Mouse (Mus musculus): ENCODE measurements around the gene Adam22. TPM values are rescaled to one million over a fixed set of nuclear protein-coding genes. Genes with fewer than 3 reads are reported as not detected.

Adam22 gene
- 100 to 1,000 TPM; 136 to 139 TPM for total RNA-seq (2021)
- long read RNA-seq, full-length matches to known transcripts = 2 of 17 reads
- long read RNA-seq, partial matches to known transcripts = 6 of 17 reads
- long read RNA-seq, other reads (novel, unspliced or antisense) = 9 of 17 reads

GRCm38 (mm10) chr5:8367614-8368327 is at the start of gene Adam22:
Gene Adam22, minus strand, starts transcription at chr5:8368160.
- DNase-seq (ENCODE audit: low spot score in 2 of 2) = peak; percentile 92 to 96

GRCm38 (mm10) chr5:8417443-8417842 is 49.5 kb upstream of the Adam22 start:
- no peak for DNase-seq (ENCODE audit: low spot score in 2 of 2)

DNA sequence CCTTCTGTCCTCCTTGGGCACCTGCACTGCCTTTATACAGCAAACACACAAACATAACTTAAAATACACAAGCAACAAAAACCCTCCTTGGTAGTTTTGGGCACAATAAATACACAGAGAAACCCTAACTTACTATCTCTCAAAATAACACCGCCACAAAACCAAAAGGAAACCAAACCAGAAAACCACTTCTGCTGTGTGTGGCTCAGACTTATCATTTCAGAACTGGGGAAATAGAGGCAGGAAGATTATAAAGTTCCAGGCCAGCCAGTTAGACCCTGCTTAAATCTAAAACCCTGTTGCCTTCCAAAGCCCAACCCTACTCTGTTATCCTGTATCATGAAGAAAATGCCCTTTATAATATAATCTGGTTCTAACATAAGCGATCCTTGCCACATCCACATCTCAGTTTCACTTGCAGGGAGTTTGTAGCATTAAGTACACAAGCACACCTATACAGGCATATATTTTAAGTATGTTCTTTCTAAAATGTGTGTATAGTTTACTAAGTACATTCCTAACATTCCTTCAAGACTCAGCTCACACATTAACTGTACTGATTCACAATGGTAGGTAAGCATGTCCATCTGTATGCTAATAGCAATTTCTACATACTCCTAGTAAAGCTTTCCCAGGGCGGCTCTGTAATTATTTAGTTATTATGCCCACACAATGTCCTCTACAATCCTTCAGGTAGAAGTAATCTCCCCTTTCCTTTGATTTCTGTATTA is 48.9 kb upstream of the Adam22 start:
- no peak for DNase-seq (ENCODE audit: low spot score in 2 of 2)

GRCm38 (mm10) chr5:8408746-8409145 is 40.8 kb upstream of the Adam22 start:
- no peak for DNase-seq (ENCODE audit: low spot score in 2 of 2)

DNA sequence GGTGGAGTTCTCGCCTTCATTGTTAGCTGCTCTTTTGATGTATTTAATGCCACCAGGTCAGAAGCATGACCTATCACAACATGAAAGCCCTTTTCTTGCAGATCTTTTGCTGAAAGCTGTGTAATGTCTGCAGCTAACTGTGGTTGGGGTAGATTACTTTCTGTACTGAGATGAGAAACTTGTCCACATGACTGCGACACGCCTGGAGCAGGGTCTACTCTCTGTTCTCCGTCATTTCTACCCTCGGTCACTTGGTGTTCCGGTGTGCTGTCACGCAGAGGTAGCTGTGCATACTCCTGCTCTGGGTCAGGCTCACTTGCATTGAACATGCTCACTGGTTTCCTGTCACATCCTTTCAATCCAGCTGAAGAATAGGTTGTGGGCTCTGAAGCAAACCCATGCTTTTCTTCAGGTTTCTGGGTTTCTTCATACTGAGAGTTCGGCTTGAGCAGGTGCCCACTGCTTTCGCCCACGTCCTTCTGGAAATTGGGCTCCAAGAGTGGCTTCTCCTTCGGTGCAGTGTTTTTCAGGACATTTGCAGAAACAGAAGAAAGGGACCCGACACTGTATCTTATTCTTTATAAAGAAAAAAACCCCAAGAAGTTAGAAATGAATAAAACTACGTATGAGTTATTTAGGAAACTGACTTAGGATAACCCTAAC is 29.8 kb upstream of the Adam22 start:
- DNase-seq (ENCODE audit: low spot score in 2 of 2) = no peak

DNA sequence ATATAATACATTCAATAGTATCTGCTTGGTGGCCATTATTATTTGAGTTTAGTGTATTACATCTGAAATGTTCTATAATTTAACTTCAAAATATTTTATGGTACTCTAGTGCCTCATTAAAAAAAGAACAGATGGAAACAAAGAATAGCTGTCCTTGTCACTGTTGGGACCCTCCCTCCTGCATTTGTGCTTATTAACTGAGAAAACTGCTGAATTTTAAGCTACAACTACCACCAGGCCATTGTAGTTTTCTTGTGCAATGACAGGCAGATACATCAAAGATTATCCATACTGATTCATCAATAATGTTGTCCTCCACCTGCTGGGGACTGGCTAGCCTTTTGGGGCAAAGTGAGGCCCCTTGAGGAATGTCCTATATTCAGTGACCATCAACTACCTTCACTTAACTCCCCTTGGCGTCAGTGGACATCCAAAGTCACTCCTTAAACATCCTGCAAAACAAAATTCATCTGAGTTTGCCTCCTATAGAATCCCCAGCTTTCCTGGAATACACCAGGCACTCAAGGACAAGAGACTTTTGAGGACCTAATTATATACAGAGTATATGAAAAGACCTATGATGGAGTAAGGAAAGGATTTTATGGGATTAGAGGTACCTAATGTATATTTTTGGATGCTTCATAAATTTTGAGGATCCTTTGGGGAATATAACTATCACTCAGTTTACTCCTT is 26.1 kb upstream of the Adam22 start:
- no peak for DNase-seq (ENCODE audit: low spot score in 2 of 2)

DNA sequence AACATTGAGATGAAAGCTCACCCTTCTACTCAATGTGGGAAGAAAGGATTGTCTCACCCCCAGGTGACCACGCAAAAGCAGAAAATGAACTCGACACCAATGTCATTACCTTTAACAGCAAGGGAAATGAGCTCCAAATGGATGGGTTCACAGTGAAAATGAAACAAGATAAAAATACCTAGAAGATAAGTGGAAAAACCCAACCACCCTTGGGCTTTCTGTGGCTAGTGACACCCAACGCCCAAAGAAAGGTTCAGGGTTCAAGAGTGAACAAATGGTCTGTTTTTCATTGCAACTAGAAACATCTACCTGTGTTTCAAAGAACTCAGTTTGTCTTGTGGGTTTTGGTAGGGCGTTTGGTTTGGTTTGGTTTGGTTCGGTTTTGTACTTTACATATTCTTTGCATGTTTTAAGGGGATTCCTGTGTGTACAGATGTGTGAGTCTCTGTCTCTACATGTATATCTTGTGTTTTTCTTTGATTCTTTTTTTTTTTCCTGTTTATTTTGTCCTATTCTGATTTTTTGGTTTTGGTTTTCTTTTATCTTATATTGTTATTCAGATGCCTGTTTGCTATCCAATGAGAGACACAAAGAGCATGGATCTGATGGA is 6.4 kb upstream of the Adam22 start:
- no peak for DNase-seq (ENCODE audit: low spot score in 2 of 2)

- no peak for DNase-seq (ENCODE audit: low spot score in 2 of 2)
These were observed 5.5 kb upstream of the Adam22 start for GRCm38 (mm10) chr5:8373415-8373814.

GRCm38 (mm10) chr5:8368781-8369180 is 821 bp upstream of the Adam22 start:
- no peak for DNase-seq (ENCODE audit: low spot score in 2 of 2)

DNA sequence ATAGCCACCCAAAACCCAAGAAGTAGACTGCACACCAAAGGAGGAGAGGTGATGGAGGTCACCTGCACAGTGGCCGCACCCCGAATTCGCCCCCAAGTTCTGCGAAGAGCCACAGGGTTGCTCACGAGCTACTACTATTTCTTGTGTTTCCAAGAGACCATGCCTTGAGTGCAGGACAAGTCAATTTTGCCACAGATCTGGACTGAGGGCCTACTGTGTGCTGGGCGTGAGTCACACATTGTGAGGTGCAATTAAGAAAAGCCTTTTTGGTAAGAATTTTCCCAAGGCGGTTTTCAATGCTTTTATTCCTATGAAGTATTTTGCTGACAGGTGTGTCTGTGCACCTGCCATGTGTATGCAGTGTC is 350 bp upstream of the Adam22 start:
- no peak for DNase-seq (ENCODE audit: low spot score in 2 of 2)

GRCm38 (mm10) chr5:8366771-8367613 is 968 bp downstream of the Adam22 start:
- peak; percentile 53 for DNase-seq (ENCODE audit: low spot score in 2 of 2)

DNA sequence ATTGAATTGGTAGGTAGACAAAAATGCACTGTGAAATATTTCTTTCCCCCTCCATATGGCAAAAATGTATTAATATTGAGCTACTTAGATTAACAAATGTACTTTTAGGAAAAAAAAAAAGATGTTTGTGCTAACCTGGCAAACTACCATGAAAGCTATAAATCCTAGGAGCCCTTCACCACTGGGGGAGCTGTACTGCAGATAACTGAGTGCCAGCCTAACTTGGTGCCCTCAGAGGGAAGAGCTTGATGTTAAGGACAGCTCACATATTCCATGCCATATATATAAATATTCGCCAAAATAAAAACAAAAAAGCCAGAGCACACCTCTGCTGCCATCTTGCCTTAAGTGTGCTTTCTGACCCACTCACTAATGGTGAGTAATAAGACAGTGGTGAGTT is 5.6 kb downstream of the Adam22 start:
- no peak for DNase-seq (ENCODE audit: low spot score in 2 of 2)

- DNase-seq (ENCODE audit: low spot score in 2 of 2) = no peak
These were observed 10.3 kb downstream of the Adam22 start for GRCm38 (mm10) chr5:8357677-8358076.

DNA sequence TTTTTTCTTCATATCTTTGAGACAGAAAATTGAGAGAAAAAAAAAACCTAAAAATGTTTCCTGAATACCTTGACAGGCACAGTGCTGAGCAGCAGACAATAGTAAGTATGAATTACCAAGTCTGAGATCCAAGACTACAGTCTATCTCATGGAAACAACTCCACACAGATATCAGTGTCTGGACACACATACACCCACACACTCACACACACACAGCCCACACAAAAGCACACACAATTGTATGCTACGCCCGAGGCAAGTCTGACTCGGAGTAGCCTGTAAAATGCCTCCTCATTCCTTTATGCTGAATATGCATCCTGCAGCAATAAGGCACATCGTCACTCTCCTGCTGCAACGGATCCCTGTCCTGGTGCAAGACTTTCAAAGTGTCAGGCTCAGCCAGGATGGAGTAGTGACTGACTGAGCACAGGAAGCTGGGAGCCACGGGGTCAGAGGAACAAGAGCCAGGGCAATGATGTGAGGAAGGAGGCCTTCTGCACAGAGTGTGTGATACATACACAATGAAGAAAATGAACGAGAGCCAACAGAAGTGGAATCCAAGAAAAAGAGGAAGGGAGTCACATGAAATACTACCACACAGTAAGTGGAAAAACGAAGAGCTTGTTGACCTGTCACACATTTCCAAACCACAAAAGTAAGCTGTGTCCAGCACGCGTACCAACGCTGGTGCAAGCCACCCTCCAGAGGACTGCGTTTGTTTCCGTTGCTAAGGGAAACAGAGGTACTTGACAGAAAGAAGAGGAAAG is 10.9 kb downstream of the Adam22 start:
- DNase-seq (ENCODE audit: low spot score in 2 of 2) = no peak

DNA sequence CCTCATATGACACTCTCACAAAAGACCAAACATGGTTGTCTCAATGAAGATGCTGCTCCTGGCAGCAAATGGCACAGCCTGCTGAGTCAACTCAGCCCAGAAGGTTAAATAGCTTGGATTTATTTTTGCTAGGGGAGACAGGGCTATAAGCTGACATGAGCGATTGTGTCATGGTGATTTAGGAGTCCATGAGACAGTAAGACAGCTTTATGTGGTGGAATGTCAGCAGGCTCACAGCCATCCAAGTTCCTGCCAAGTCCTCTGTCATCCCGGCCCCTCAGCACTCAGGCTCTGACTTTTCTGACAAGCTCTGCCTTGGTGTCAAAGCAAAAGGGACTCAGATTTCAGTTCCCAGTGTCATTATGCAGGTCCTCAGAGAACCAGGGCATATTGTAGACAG is 11.6 kb downstream of the Adam22 start:
- DNase-seq (ENCODE audit: low spot score in 2 of 2) = no peak

DNA sequence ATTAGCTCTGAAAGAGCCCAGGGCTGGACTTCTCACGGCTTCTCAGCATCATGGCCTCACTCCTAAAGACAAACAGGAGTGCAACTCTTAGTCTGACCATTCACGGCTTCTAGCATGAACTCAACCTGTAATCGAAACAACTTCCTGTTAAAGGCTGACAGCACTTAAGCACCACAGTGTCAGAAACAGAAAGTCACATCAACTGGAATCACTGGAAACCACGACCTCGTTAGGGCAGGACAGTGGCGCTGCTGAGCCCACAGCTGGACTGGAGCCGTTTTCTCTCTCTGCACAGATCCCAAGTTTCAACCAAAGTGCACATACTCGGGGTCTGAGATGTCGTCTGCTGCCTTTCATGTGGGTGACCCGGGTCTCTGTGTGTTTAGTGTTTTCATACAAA is 18.4 kb downstream of the Adam22 start:
- no peak for DNase-seq (ENCODE audit: low spot score in 2 of 2)

DNA sequence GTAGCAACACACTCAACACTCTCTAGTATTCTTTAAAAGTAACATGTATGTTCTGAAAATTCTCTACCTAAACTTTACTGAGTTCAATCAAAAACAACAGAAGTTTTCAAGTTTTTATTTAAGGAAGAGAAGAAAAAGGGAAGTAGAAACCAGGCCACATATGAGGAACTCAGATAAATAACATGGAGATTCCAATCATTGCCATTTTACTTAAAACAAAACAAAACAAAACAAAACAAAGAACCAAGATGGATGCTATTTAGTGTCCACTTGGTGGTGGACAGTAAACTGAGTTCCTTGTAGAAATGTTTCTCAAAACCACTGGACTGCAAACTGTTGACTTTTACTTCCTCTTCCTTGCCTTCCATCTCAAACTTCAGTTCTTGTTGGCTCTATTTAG is 21.6 kb downstream of the Adam22 start:
- DNase-seq (ENCODE audit: low spot score in 2 of 2) = no peak

DNA sequence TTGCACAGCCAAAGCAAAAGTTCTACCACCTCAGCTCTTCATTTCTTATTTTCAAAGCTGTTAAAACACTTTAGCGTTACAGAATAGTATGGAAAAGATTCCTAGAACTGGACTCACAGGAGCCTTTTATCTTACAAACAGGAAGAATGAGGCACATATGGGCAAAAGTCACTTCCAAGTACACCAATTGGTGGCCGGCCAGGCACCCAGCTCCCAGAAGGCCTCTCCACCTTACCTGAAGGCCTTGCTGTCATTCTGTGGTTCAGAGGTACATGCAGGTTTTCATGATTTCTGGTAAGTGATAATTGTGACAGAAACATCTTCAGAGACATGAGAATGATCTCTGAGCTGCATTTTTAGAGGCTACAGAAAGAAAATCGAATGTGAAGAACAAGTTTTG is 24.7 kb downstream of the Adam22 start:
- no peak for DNase-seq (ENCODE audit: low spot score in 2 of 2)

- no peak for DNase-seq (ENCODE audit: low spot score in 2 of 2)
These were observed 26.3 kb downstream of the Adam22 start for GRCm38 (mm10) chr5:8341676-8342075.

Measured in layer of hippocampus, postnatal 10 days (tissue).